Mouse (Mus musculus): ENCODE measurements around the gene Ahdc1.

DNA sequence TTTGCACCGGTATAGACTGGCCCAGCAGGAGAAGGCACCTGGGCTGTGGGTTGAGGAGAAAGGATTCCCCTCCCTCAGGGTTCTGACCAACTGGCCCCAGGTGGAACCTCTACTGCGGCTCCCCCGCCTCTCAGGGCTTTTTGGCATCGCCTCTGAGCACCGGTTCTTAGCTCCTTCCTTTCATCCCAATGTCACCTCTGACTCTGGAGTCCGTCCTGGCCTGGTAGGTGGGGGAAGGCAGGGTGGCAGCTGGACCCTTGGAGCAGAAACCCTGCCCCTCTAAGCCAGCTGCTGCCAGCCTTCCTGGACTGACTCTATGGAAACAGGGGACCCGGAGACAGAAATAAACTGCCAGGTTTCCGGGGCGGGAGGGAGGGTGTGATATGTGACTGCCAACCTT, 26.2 kb downstream of the Ahdc1 start:
- TF ChIP-seq RAD21 (IDR thresholded peaks at IDR 0.05; ENCODE audit: low read depth, low read length) (no peak), NELFE (IDR thresholded peaks at IDR 0.05; ENCODE audit: low read depth, low read length) (no peak), USF1 (IDR thresholded peaks at IDR 0.05; ENCODE audit: low read depth, low read length) (no peak), POLR2A (IDR thresholded peaks at IDR 0.05; ENCODE audit: low read depth, low read length) (no peak), ETS1 (conservative IDR thresholded peaks at IDR 0.05; ENCODE audit: low read depth, low read length) (no peak), NRF1 (IDR thresholded peaks at IDR 0.05; ENCODE audit: low read depth, low read length) (no peak), IRF4 (IDR thresholded peaks at IDR 0.05; ENCODE audit: low read depth, low read length) (no peak), JUND (conservative IDR thresholded peaks at IDR 0.05; ENCODE audit: low read depth, low read length) (no peak), CTCF (conservative IDR thresholded peaks at IDR 0.05 in 1 of 2, IDR thresholded peaks at IDR 0.05 in 1 of 2; ENCODE audit: low read depth in 2 of 2, low read length in 2 of 2) (no peak), UBTF (IDR thresholded peaks at IDR 0.05; ENCODE audit: low read depth, low read length) (no peak), MXI1 (IDR thresholded peaks at IDR 0.05; ENCODE audit: low read depth, low read length) (no peak)
